Mouse (Mus musculus): ENCODE data around the gene Gm18336. TPM values are rescaled to one million over a fixed set of nuclear protein-coding genes. Genes with fewer than 3 reads are reported as not detected.

The Gm18336 gene
- polyA plus RNA-seq, 2 experiments, result not detected

DNA sequence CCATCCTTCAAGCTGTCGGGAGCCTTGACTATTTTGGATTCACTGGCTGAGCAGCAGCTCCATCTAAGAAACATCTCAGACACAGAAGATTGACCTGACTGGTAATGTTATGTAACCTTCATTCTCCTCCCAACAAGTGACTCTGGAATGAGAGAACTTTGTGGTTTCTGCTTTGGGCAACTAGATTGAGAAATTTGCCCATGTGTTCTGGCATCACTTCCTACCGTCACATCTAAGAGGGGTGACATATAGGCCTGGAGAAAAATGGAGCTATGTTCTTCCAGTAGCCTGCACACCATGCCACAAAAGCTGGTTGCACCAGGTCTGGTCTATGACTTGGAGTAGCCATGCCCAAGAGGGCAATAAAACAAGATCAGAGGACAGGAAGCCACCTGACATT is 42.4 kb downstream of the Gm18336 start:
- Histone ChIP-seq H3K9me3 (ENCODE audit: control insufficient read depth, low read length) (no peaks in the 10 kb centered on the region), H3K9ac (replicated peaks) (no peak overlapping the region), H3K27ac (no peak overlapping the region), H3K4me3 (ENCODE audit: insufficient read depth in 1 of 2, low read depth in 2 of 2, low read length in 2 of 2) (no peak overlapping the region), H3K4me1 (replicated peaks; ENCODE audit: control insufficient read depth in 2 of 2, insufficient read depth in 2 of 2, low read length in 1 of 2) (no peaks in the 10 kb centered on the region), H3K36me3 (replicated peaks; ENCODE audit: control insufficient read depth, insufficient read depth, low read depth) (no peaks in the 10 kb centered on the region; the same call in 1 of the 2 replicates), H3K27me3 (ENCODE audit: control insufficient read depth, insufficient read depth, low read length) (no peaks in the 10 kb centered on the region), H3K4me2 (ENCODE audit: low read depth) (no peak overlapping the region)
- DNase-seq (ENCODE audit: low read depth in 3 of 3, low spot score in 3 of 3), result no peak
- WGBS (ENCODE audit: insufficient replicate concordance), result 65% methylated on average over 2 of the region's 2 CpGs
- TF ChIP-seq EP300 (IDR thresholded peaks at IDR 0.05; ENCODE audit: low read depth) (no peak), CTCF (IDR thresholded peaks at IDR 0.05; ENCODE audit: low read depth) (no peak)
- no peak for ATAC-seq (ENCODE audit: insufficient read depth)

Other genes starting within 250 kb of the Gm18336 start
- not detected in 2 replicates for gene Xlr5b, start 249.9 kb downstream of the Gm18336 start, polyA plus RNA-seq (2012; rRNA removed)
- gene Xlr5b, start 249.9 kb downstream of the Gm18336 start, polyA plus RNA-seq (2014; fragmentation: Nextera tagmentation; extraction: Ambion mirVana), result not detected in 2 replicates
- not detected in 2 replicates for gene DXBay18, start 249.3 kb downstream of the Gm18336 start, polyA plus RNA-seq (2012; rRNA removed)
- not detected in 2 replicates for gene DXBay18, start 249.3 kb downstream of the Gm18336 start, polyA plus RNA-seq (2014; fragmentation: Nextera tagmentation; extraction: Ambion mirVana)
- gene Spin2d, start 221.7 kb downstream of the Gm18336 start, polyA plus RNA-seq (2012; rRNA removed), result not detected in 2 replicates
- gene Spin2d, start 221.7 kb downstream of the Gm18336 start, polyA plus RNA-seq (2014; fragmentation: Nextera tagmentation; extraction: Ambion mirVana), result not detected in 2 replicates
- gene Xlr3b, start 206.5 kb downstream of the Gm18336 start, polyA plus RNA-seq (2012; rRNA removed), result 0.63 and 2.1 TPM in 2 replicates
- 1.7 and 2.0 TPM in 2 replicates for gene Xlr3b, start 206.5 kb downstream of the Gm18336 start, polyA plus RNA-seq (2014; fragmentation: Nextera tagmentation; extraction: Ambion mirVana)
- gene Xlr4b, start 184.4 kb downstream of the Gm18336 start, polyA plus RNA-seq (2012; rRNA removed), result 0.73 and 1.9 TPM in 2 replicates
- gene Xlr4b, start 184.4 kb downstream of the Gm18336 start, polyA plus RNA-seq (2014; fragmentation: Nextera tagmentation; extraction: Ambion mirVana), result 1.2 and 2.9 TPM in 2 replicates
- 1.5 and 1.9 TPM in 2 replicates for gene F8a, start 170.4 kb downstream of the Gm18336 start, polyA plus RNA-seq (2012; rRNA removed)
- 2.4 and 2.9 TPM in 2 replicates for gene F8a, start 170.4 kb downstream of the Gm18336 start, polyA plus RNA-seq (2014; fragmentation: Nextera tagmentation; extraction: Ambion mirVana)
- 0.12 and 0.19 TPM in 2 replicates for gene Xlr4c, start 155.6 kb downstream of the Gm18336 start, polyA plus RNA-seq (2012; rRNA removed)
- 0.20 and 0.49 TPM in 2 replicates for gene Xlr4c, start 155.6 kb downstream of the Gm18336 start, polyA plus RNA-seq (2014; fragmentation: Nextera tagmentation; extraction: Ambion mirVana)
- gene Xlr3c, start 133.3 kb downstream of the Gm18336 start, polyA plus RNA-seq (2012; rRNA removed), result not detected in 2 replicates
- gene Xlr3c, start 133.3 kb downstream of the Gm18336 start, polyA plus RNA-seq (2014; fragmentation: Nextera tagmentation; extraction: Ambion mirVana), result not detected in 2 replicates
- not detected in 2 replicates for gene Xlr5a, start 105.8 kb downstream of the Gm18336 start, polyA plus RNA-seq (2012; rRNA removed)
- not detected in 2 replicates for gene Xlr5a, start 105.8 kb downstream of the Gm18336 start, polyA plus RNA-seq (2014; fragmentation: Nextera tagmentation; extraction: Ambion mirVana)
- gene Xlr5c, start 105.8 kb downstream of the Gm18336 start, polyA plus RNA-seq (2012; rRNA removed), result not detected in 2 replicates
- not detected in 2 replicates for gene Xlr5c, start 105.8 kb downstream of the Gm18336 start, polyA plus RNA-seq (2014; fragmentation: Nextera tagmentation; extraction: Ambion mirVana)
- not detected in 2 replicates for gene Gm45015, start 61.9 kb downstream of the Gm18336 start, polyA plus RNA-seq (2012; rRNA removed)
- gene Gm45015, start 61.9 kb downstream of the Gm18336 start, polyA plus RNA-seq (2014; fragmentation: Nextera tagmentation; extraction: Ambion mirVana), result not detected in 2 replicates
- gene Zfp275, start 56.1 kb downstream of the Gm18336 start, polyA plus RNA-seq (2012; rRNA removed), result 2.5 and 3.1 TPM in 2 replicates
- 1.9 and 2.2 TPM in 2 replicates for gene Zfp275, start 56.1 kb downstream of the Gm18336 start, polyA plus RNA-seq (2014; fragmentation: Nextera tagmentation; extraction: Ambion mirVana)
- 0.01 TPM in 2 replicates for gene Zfp92, start 12.4 kb upstream of the Gm18336 start, polyA plus RNA-seq (2012; rRNA removed)
- gene Zfp92, start 12.4 kb upstream of the Gm18336 start, polyA plus RNA-seq (2014; fragmentation: Nextera tagmentation; extraction: Ambion mirVana), result not detected in 2 replicates
- gene Trex2, start 36.6 kb upstream of the Gm18336 start, polyA plus RNA-seq (2012; rRNA removed), result not detected in 2 replicates
- not detected in 2 replicates for gene Trex2, start 36.6 kb upstream of the Gm18336 start, polyA plus RNA-seq (2014; fragmentation: Nextera tagmentation; extraction: Ambion mirVana)
- gene Haus7, start 60.3 kb upstream of the Gm18336 start, polyA plus RNA-seq (2012; rRNA removed), result 22.7 and 26.9 TPM in 2 replicates
- gene Haus7, start 60.3 kb upstream of the Gm18336 start, polyA plus RNA-seq (2014; fragmentation: Nextera tagmentation; extraction: Ambion mirVana), result 37.4 and 40.6 TPM in 2 replicates
- 19.0 and 20.6 TPM in 2 replicates for gene Bgn, start 84.9 kb upstream of the Gm18336 start, polyA plus RNA-seq (2012; rRNA removed)
- 11.1 and 11.8 TPM in 2 replicates for gene Bgn, start 84.9 kb upstream of the Gm18336 start, polyA plus RNA-seq (2014; fragmentation: Nextera tagmentation; extraction: Ambion mirVana)
- gene Atp2b3, start 104.3 kb upstream of the Gm18336 start, polyA plus RNA-seq (2012; rRNA removed), result 0.01 TPM in 1 of 2 replicates, not detected in the other
- gene Atp2b3, start 104.3 kb upstream of the Gm18336 start, polyA plus RNA-seq (2014; fragmentation: Nextera tagmentation; extraction: Ambion mirVana), result not detected in 2 replicates
- 23.0 and 24.7 TPM in 2 replicates for gene Dusp9, start 240.7 kb upstream of the Gm18336 start, polyA plus RNA-seq (2012; rRNA removed)
- gene Dusp9, start 240.7 kb upstream of the Gm18336 start, polyA plus RNA-seq (2014; fragmentation: Nextera tagmentation; extraction: Ambion mirVana), result 8.1 and 9.3 TPM in 2 replicates

Measured in liver, embryonic 14.5 days (tissue).